Mouse (Mus musculus): ENCODE results near the gene Eid1. TPM values are rescaled to one million over a fixed set of nuclear protein-coding genes. Genes with fewer than 3 reads are reported as not detected.

The Eid1 gene
- polyA plus RNA-seq, 1 experiment, result 159 TPM

DNA sequence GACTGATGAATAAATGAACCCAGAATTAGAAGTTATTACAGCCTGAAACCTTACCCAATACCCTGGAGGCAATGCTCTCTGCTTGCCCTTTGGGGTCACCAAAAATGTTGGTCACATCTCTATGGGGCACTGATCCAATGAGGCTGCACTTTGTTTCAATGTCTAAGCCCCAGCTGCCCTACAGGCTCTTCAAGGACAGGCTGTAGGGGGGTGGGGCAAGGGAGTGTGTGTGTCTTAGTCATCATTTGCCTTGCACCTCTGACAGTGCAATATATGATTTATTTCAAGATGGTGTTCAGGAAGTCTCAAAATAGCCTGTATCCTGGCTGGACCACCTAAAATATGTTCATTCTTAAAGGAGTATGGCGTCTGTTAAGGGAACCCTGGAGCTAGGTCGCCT is 28.7 kb downstream of the Eid1 start:
- Histone ChIP-seq H3K27me3 (ENCODE audit: control insufficient read depth, insufficient read depth, low read length) (no peaks in the 10 kb centered on the region), H3K4me3 (replicated peaks; ENCODE audit: insufficient read depth, low read depth, low read length) (no peak overlapping the region), H3K4me1 (ENCODE audit: control insufficient read depth, insufficient read depth, low read length) (no peaks in the 10 kb centered on the region), H3K27ac (ENCODE audit: insufficient read depth, low read length) (no peak overlapping the region)
- TF ChIP-seq CTCF (IDR thresholded peaks at IDR 0.05; ENCODE audit: borderline replicate concordance, insufficient read depth, low read depth, low read length) (no peak), POLR2A (IDR thresholded peaks at IDR 0.05; ENCODE audit: borderline replicate concordance, insufficient read depth, low read length) (no peak)
- DNase-seq, result no peak
- 89% methylated on average over 2 of the region's 2 CpGs for WGBS

DNA sequence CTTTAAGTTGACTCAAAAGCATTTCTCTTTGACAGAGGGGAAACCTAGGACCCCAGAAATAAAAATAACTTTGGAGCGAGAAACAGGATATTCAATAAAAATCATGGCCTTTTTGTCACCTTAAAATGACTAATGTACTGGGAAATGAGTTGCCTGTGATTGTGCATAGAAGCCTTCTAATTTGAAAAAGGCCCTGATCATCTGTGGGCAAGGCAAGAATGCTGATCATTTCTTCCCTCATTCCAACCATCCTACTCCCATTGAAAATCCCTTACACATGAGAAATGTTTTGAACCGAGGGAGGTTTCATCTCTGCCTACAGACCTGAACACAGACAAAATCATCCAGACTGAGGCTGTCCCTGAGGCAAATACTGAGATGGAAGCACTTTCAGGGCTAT is 30.0 kb downstream of the Eid1 start:
- no peak overlapping the region for H3K4me3 ChIP-seq (replicated peaks; ENCODE audit: insufficient read depth, low read depth, low read length)
- no peak for TF ChIP-seq CTCF (IDR thresholded peaks at IDR 0.05; ENCODE audit: borderline replicate concordance, insufficient read depth, low read depth, low read length)
- no peak for TF ChIP-seq POLR2A (IDR thresholded peaks at IDR 0.05; ENCODE audit: borderline replicate concordance, insufficient read depth, low read length)
- H3K4me1 ChIP-seq (ENCODE audit: control insufficient read depth, insufficient read depth, low read length), result no peaks in the 10 kb centered on the region
- DNase-seq, result no peak
- H3K27me3 ChIP-seq (ENCODE audit: control insufficient read depth, insufficient read depth, low read length), result no peaks in the 10 kb centered on the region
- WGBS, result 96% methylated on average over 2 of the region's 2 CpGs
- H3K27ac ChIP-seq (ENCODE audit: insufficient read depth, low read length), result no peak overlapping the region

DNA sequence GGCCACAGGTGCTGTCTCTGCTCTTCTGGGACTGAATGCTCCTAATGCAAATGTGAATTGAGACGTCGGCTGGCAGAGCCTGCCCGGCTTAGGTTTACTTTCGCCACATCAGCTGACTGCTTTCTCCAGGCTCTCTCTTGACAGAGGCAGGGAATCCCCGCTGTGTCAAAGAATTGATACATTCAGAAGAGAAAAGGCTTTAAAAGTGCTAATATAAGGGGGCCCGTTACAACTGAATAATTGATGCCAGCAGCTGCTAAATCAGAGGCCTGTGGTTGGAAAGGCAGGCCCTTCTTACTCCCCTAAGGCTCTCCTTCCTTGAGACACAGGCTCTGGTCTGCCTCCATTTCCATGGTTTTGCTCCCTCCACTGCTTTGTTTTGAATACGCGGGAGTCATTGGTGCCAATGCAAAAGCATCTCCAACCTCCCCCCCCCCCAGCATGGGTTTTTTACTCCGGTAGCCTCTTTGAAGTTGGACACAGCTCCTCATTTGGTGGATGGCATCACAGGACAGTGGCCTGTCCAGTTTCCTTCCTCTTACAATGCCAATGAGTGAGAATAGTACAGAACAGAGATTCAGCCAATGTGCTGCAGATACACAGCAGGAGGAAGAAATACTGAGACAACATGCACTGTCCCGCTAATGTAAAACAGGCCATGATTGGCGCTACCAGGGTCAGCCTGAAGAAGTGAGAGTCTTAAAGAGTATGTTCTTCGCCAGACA is 32.2 kb downstream of the Eid1 start:
- H3K4me1 ChIP-seq (ENCODE audit: control insufficient read depth, insufficient read depth, low read length), result no peaks in the 10 kb centered on the region
- WGBS, result 55% methylated on average over 12 of the region's 12 CpGs
- no peak for DNase-seq
- TF ChIP-seq CTCF (IDR thresholded peaks at IDR 0.05; ENCODE audit: borderline replicate concordance, insufficient read depth, low read depth, low read length) (no peak), POLR2A (IDR thresholded peaks at IDR 0.05; ENCODE audit: borderline replicate concordance, insufficient read depth, low read length) (no peak)
- H3K4me3 ChIP-seq (replicated peaks; ENCODE audit: insufficient read depth, low read depth, low read length), result no peak overlapping the region
- H3K27me3 ChIP-seq (ENCODE audit: control insufficient read depth, insufficient read depth, low read length), result no peaks in the 10 kb centered on the region
- H3K27ac ChIP-seq (ENCODE audit: insufficient read depth, low read length), result no peak overlapping the region

DNA sequence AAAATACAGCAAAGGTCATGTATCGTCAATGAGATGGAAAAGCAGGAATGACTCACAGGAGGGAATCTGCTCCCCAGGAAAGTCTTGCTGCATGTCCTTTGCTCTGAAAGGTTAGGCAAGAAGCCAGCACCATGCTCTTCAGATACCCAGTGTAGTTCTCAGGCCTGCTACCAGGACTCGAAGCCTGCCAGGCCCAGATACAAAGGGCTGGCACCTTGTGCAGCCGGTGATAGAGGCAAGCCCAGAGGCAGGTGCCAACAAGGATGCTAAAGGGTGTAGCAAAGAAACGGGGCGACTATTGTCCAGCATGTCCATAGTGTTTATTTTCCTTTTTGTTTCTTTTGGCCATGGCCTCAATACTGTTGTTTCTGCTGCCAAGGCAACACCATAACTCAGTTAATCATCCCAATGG is 33.6 kb downstream of the Eid1 start:
- Histone ChIP-seq H3K27ac (ENCODE audit: insufficient read depth, low read length) (no peak overlapping the region), H3K4me1 (ENCODE audit: control insufficient read depth, insufficient read depth, low read length) (no peaks in the 10 kb centered on the region), H3K4me3 (replicated peaks; ENCODE audit: insufficient read depth, low read depth, low read length) (no peak overlapping the region), H3K27me3 (ENCODE audit: control insufficient read depth, insufficient read depth, low read length) (no peaks in the 10 kb centered on the region)
- DNase-seq, result peak in 1 of 2 experiments; percentile 40
- TF ChIP-seq POLR2A (IDR thresholded peaks at IDR 0.05; ENCODE audit: borderline replicate concordance, insufficient read depth, low read length), result no peak
- WGBS, result 9% methylated on average over 5 of the region's 5 CpGs

DNA sequence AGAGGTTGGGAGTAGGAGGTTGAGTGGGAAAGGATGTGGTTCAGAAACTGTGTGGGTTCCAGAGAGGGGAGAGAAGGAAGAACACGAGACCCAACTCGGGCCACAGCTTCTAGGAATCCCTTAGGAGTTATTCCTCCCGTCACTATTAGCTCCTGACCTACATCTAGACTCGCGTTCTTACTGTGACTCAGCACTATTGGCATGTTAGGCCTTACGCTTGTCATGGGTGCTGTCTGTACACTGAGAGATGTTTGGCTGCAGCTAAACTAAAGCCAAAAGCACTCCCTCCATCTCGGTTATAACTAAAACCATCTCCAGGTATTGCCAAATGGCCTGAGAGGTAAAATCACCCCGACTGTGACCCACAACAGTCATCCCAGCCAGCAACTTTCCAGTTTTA is 43.7 kb downstream of the Eid1 start:
- WGBS, result 80% methylated on average over 8 of the region's 8 CpGs
- no peak for TF ChIP-seq CTCF (IDR thresholded peaks at IDR 0.05; ENCODE audit: borderline replicate concordance, insufficient read depth, low read depth, low read length)
- TF ChIP-seq POLR2A (IDR thresholded peaks at IDR 0.05; ENCODE audit: borderline replicate concordance, insufficient read depth, low read length), result no peak
- no peaks in the 10 kb centered on the region; the same call in 1 of the 2 replicates for H3K4me1 ChIP-seq (ENCODE audit: control insufficient read depth, insufficient read depth, low read length)
- no peaks in the 10 kb centered on the region for H3K27me3 ChIP-seq (ENCODE audit: control insufficient read depth, insufficient read depth, low read length)
- H3K4me3 ChIP-seq (replicated peaks; ENCODE audit: insufficient read depth, low read depth, low read length), result no peak overlapping the region
- DNase-seq, result no peak
- no peak overlapping the region for H3K27ac ChIP-seq (ENCODE audit: insufficient read depth, low read length)

DNA sequence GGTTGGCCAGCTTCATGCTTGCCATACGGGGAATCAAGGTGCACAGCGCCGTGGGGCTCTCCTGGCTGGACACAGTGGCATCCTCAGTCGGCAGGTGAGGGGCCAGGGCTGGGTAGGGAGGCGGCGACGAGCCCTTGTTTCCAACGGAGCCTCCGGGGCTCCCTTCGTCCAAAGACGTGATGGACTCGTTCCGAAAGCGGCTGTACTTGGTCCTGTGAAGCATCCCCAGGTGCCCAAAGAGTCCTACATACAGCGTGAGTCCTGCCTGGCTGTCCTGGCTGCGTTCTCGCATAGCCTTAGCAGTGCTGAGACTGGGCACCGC is 50.2 kb downstream of the Eid1 start:
- 2% methylated on average over 18 of the region's 18 CpGs for WGBS
- Histone ChIP-seq H3K4me1 (ENCODE audit: control insufficient read depth, insufficient read depth, low read length) (no peaks in the 10 kb centered on the region), H3K4me3 (replicated peaks; ENCODE audit: insufficient read depth, low read depth, low read length) (peak overlapping the region; percentile 60), H3K27ac (ENCODE audit: insufficient read depth, low read length) (no peak overlapping the region), H3K27me3 (ENCODE audit: control insufficient read depth, insufficient read depth, low read length) (no peaks in the 10 kb centered on the region)
- TF ChIP-seq POLR2A (IDR thresholded peaks at IDR 0.05; ENCODE audit: borderline replicate concordance, insufficient read depth, low read length) (no peak), CTCF (IDR thresholded peaks at IDR 0.05; ENCODE audit: borderline replicate concordance, insufficient read depth, low read depth, low read length) (no peak)
- peak; percentile 34 to 49 for DNase-seq

DNA sequence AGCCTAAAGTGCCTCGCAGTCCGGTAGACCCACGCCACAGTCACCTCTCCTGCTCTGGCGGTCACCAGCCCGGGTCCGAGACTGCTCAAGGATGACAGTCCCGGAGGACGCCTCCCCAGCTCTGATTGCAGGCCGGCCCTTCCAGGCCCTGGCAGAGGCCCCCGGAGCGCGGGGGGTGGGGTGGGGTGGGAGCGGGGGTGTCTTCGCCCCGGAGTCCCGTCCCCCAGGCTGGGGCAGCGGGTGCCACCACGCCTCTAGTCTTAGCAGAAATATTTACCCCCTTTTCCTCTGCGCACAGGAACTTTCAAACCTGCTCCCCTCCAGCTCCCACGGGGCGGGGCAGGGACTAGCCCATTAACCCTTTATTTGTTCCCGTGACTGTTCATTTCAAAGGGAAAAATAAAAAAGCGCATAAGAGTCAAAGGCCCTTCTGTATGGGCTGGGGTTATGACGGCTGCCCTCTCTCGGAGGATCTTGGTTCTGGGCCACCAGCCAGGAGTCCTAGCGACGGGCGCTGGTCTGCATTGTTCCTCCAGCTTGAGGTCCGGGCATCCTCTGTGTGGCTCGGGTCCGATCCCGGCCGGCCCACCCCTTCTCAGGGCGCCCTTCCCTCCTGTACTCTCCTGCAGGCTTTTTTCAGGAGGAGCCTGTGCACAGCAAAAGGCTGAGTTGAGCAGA is 50.7 kb downstream of the Eid1 start:
- Histone ChIP-seq H3K4me1 (ENCODE audit: control insufficient read depth, insufficient read depth, low read length) (no peaks in the 10 kb centered on the region), H3K27me3 (ENCODE audit: control insufficient read depth, insufficient read depth, low read length) (no peaks in the 10 kb centered on the region), H3K27ac (ENCODE audit: insufficient read depth, low read length) (no peak overlapping the region), H3K4me3 (replicated peaks; ENCODE audit: insufficient read depth, low read depth, low read length) (peak overlapping the region; percentile 60)
- under 1% methylated on average over 34 of the region's 34 CpGs for WGBS
- peak; percentile 72 to 74 for DNase-seq
- TF ChIP-seq POLR2A (IDR thresholded peaks at IDR 0.05; ENCODE audit: borderline replicate concordance, insufficient read depth, low read length) (no peak), CTCF (IDR thresholded peaks at IDR 0.05; ENCODE audit: borderline replicate concordance, insufficient read depth, low read depth, low read length) (no peak)

DNA sequence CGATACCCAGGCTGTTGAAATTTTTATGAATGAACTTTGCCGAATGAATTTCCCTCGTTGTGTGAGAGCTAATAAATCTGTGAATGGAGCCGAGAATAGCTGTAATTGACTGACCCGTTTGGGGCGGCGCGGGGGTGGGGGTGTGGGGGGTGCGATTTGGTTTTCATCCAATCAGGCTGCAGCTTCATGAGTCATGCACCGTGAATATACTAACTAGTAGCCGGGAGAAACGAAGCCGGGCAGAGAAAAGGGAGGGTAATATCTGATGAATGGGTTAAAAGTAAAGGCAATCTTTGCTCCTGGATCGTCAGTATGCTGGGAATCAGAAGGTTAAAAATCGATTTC is 51.2 kb downstream of the Eid1 start, which contains the start of gene Shc4:
Gene Shc4 (minus strand): TSS at position 63 of the 345 bp plus-strand sequence.
- Histone ChIP-seq H3K4me3 (replicated peaks; ENCODE audit: insufficient read depth, low read depth, low read length) (peak within 1 kb of the TSS; percentile 60), H3K27ac (ENCODE audit: insufficient read depth, low read length) (no peak within 1 kb of the TSS), H3K4me1 (ENCODE audit: control insufficient read depth, insufficient read depth, low read length) (no peaks in the 10 kb centered on the region), H3K27me3 (ENCODE audit: control insufficient read depth, insufficient read depth, low read length) (no peaks in the 10 kb centered on the region)
- 1% methylated on average over 15 of the region's 15 CpGs for WGBS
- TF ChIP-seq POLR2A (IDR thresholded peaks at IDR 0.05; ENCODE audit: borderline replicate concordance, insufficient read depth, low read length) (no peak), CTCF (IDR thresholded peaks at IDR 0.05; ENCODE audit: borderline replicate concordance, insufficient read depth, low read depth, low read length) (no peak)
- DNase-seq, result peak in 1 of 2 experiments; percentile 51

Other genes starting within 250 kb of the Eid1 start
- 0.03 and 0.05 TPM in 2 replicates for gene Gm9913, start 168.0 kb upstream of the Eid1 start, polyA plus RNA-seq (2012; rRNA removed)
- 1.1 and 1.2 TPM in 2 replicates for gene Fbn1, start 165.1 kb upstream of the Eid1 start, polyA plus RNA-seq (2012; rRNA removed)
- gene Cep152, start 48.0 kb upstream of the Eid1 start, polyA plus RNA-seq (2012; rRNA removed), result 3.1 and 3.2 TPM in 2 replicates
- gene Shc4, start 51.1 kb downstream of the Eid1 start, polyA plus RNA-seq (2012; rRNA removed), result 6.7 and 7.0 TPM in 2 replicates
- gene Secisbp2l, start 109.8 kb downstream of the Eid1 start, polyA plus RNA-seq (2012; rRNA removed), result 36.8 and 37.7 TPM in 2 replicates
- 19.2 and 19.7 TPM in 2 replicates for gene Galk2, start 186.0 kb downstream of the Eid1 start, polyA plus RNA-seq (2012; rRNA removed)
- 67.0 and 76.3 TPM in 2 replicates for gene Cops2, start 186.0 kb downstream of the Eid1 start, polyA plus RNA-seq (2012; rRNA removed)